Mouse (Mus musculus) frontal cortex, adult (tissue): ENCODE data around the gene Rxra.
A peak's percentile ranks its signal among the peaks of the same experiment; 100 is the strongest.

Experiments
- ATAC-seq: cut with Nextera tagmentation; 2 replicates; pipeline ENCODE4 v1.9.2; 2017; ENCODE audit warnings: mild to moderate bottlenecking, moderate library complexity, mixed read lengths; ENCODE audit not compliant: low TSS enrichment

Rxra gene

DNA sequence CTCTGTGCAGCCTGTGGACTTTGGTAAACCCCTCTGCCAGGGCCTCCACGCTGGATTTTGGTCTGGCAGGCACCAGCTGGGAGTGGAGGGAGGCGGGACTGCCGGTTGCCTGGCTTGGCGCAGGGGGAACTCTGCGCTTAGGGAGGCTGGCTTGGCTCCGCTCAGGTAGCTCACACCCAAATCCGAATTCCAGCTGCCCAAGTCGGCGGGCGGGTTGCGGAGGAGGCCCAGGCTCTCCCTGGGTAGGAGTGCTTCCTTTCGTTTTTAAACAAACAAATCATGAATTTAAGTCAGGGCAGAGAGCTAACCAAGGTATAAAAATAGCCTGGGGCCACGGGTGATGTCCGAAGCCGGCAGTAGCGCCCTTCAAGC lies at the start of gene Rxra:
TSS of gene Rxra (plus strand) at position 335 of the 372 bp plus-strand sequence.
- peak; percentile 31; the same call in 1 of the 2 replicates for ATAC-seq

DNA sequence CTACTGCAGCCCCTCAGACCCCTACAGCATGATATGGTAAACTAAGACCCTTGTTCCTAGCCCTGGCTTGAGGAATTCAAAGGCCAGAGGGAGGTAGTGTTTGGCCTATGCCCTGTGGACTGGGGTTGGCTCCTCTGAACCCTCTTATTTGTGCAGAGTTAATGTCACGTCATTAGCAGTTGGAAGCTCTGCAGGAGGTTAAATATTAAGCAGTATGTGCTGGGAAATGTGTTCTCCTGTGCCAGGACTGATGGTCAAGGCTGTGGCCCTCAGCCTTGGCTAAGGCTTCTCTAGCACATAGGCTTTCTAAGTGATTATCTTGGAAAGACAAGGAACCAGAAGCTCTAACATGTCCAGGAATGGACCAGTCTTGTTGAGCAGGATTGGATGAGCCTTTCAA lies 49.6 kb upstream of the Rxra start:
- no peak for ATAC-seq

GRCm38 (mm10) chr2:27630601-27631285 lies 45.5 kb upstream of the Rxra start:
- no peak for ATAC-seq

DNA sequence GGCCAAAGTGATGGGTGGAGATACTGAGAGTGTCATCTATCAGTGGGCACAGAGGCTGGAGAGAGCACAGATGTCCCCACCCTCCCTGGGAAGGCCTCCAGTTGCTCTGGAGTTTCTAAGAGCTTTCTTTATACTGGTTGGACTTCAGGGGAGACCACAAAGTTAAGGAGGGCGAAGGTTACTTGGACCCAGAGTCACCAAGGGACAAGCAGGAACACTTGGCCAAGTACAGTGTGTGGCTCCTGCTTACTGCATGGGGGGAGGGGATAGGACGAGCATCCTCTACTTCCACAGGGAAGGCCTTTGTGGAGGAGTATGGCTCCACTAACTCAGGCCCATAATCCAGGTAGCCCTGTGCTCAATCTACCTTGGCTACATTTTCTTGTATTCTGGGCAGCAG lies 42.8 kb upstream of the Rxra start:
- no peak for ATAC-seq

DNA sequence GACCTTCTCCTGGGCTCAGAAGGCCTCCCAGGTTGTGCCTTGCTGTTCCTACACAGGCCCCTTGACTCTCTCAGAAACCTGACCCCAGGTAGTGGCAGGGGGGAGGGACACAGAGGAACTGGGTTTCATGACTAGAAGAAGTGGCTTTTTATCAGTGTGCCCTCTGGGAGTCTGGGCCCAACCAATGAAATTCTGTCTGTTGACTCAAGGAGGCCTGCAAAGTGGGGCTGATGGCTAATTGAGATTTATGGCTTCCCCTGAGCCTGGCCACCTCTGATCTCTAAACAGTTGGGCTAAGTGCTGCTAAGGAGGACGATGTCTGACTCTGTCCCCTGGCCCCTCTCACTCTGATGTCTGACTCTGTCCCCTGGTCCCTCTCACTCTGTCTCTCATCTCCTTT lies 42.2 kb upstream of the Rxra start:
- ATAC-seq, result no peak

DNA sequence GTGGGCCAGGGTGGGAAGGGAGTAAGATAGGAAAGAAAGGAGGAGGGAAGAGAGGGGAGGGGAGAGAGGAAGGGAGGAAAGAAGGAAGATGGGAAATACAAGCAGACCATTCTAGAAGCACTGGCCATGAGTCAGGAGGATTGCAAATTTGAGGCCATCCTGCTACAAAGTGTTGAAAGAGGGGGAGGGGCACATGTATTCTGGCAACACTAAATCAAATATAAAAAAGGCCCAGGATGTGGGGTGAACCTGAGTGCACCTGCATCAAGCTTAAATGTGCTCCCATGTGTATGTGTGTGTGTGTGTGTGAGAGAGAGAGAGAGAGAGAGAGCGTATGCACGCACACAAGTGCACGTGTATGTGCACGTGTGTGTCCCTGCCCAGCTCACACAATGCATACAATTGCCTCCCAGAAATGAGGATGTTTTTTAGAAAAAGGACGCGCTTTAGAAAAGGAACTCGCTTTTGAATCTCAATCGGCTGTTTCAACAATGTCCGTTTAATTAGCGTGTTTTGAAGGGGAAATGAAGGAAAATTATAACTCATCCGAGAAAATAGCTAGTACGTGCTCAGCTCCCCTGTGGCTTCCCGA lies 41.0 kb upstream of the Rxra start:
- ATAC-seq, result no peak

DNA sequence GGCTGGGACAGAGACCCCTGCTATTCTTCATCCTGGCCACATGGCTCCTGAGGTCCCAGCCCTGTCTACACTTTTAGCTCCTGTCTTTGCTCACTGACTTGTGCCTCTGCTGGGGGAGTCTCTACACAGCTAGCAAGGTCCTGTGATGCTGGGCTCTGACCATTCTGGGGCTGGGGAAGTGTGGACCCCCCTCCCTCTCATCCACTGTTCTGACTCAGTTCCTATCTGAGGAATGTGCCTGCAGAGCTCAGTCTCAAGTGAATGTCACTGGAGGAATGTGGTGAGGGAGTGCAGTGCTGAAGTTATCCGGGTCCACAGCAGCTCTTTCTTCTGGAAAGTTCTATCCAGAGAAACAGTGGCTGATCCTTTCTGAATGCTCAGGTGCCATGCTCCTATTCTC lies 39.4 kb upstream of the Rxra start:
- no peak for ATAC-seq

DNA sequence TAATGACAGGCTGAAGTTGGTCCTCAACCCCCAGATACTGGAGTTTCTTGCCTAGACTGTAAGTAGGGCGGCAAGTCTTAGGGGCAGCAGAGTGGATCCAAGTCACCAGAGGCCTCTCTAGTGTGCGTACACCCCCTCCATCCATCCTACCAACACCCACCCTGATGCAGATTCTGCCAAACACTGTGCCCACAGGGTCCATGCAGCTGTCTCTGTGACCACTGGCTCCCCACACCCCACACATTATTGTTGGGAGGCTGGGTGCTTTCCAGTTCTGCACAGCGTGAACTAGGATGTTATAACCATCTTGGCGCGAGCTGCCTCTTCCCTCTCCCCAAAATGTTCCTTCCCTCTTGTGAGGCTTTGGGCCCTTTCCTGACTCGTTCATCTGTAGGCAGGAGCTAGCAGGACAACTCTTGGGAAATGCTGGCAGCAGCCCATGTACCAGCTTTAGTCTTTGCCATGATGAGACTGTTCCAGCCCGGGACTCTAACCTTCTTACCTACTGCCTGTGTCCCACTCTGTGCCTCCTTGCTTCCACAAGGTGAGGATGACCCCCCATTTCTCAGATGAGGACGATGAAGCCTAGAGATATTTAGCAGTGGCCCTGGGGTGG lies 38.9 kb upstream of the Rxra start:
- ATAC-seq, result peak; percentile 66; the same call in 1 of the 2 replicates

- peak; percentile 72; the same call in 1 of the 2 replicates for ATAC-seq
Measured at GRCm38 (mm10) chr2:27639631-27640334, 36.5 kb upstream of the Rxra start.

DNA sequence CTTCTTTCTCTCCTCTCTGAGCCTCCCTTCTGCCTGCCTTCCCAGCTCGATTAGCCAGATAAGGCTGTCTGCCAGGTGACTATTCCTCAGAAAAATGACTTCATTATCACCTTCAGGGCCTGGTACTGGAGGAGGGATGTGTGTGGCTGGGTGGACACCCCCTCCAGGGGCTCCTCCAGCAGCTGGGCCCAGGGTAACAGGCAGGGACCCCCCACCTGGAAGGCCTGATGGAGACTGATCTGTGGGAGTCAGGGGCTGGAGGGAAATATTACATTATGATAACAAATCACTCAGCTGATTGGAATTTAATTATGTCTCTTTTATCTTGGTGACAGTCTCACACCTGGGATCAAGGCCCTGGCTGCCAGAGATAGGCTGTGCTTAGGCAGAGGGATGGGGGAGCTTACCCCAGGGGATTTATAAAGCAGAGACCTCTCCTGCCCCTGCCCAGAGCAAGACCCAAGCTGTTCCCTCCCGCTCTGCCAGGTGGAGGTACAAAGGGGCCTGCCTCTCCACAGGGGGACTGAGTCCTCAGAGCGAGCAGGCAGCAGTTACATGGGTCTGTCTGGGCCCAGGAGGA lies 35.2 kb upstream of the Rxra start:
- ATAC-seq, result no peak

DNA sequence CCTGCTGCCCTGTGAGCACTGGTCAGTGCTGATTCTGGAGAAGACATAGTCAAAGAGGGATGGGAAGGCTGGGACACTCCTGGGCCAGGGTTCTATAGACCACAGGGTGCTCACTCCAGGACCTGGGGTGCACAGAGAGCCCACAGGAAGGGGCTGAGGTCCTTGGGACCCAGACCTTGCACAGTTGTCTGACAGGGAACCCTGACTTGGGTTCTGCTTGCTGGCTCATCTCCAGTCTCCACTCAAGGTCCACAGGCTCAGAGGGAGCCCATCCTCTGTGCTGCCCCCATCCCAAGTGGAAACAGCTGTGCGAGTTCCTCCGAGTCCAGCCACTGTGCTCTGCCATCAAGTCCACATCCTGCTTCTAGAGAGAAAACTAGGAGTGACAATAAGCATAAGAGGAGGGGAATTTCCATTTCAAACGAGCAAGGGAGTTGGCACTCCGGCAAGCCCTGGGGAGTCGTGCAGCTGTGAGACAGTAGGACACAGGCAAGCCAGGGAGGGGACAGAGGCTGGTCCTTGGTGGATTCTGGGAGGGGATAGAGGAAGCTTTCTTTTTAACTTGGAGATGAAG lies 31.6 kb upstream of the Rxra start:
- ATAC-seq, result no peak

DNA sequence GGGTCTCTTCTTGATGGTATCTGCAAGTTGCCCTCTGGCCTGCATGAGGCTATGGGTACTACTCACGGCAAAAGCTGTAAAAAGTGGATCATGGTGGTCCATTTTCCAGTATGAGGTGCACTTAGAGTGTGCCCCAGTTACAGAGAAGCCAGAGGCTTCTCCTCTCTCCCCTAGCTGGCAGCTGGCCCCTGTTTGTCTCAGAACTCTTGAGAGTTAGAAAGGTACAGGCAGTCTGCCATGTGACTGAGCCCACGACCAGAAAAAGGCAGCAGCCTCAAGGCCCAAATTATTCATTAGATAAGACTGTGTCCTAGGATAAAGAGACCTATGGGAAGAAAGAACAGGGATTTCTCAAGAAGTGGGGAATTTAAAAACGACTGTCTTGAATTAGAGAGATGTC lies 30.8 kb upstream of the Rxra start:
- ATAC-seq, result no peak

- no peak for ATAC-seq
Measured at GRCm38 (mm10) chr2:27649862-27650661, 26.2 kb upstream of the Rxra start.

DNA sequence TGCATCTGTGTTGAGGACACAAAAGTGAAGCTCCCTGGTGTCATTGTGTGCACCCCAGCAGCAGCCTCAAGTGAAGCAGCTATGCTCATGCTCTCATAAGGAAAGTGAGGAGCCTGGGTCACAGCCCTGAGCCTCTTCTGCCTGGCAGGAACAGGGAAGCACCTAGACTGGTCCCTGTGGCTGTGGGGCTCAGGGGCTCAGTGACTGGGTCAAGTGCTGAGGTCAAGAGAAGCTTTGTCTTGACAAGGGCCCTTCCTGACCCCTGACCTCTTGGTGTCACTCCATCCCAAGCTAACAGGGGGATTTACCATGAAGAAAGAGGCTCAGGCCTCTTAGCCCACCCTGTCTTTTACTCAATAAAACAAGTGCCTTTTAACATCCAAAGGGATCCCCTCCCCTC lies 25.2 kb upstream of the Rxra start:
- no peak for ATAC-seq

GRCm38 (mm10) chr2:27653496-27654030 lies 22.7 kb upstream of the Rxra start:
- ATAC-seq, result no peak

- ATAC-seq, result no peak
Measured at GRCm38 (mm10) chr2:27654321-27655232, 21.7 kb upstream of the Rxra start.

DNA sequence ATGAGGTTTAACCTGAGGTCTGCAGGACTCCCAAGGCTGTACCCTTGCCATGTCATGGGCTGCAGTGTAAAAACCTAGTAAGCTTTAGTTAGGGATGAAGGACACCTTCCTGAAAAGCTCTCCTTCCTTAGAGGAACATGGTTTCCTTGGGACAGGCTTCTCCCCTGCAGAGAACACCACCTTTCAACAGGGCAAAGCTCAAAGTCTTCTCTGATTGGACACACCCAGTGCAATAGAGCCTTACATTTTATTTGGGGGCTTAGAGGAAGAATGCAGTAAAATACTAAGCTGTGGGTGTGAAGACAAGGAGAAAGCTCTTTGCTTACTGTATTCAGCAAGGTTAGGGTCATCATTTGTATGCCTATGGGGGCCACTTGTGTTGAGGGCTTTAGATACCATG lies 19.7 kb upstream of the Rxra start:
- no peak for ATAC-seq

DNA sequence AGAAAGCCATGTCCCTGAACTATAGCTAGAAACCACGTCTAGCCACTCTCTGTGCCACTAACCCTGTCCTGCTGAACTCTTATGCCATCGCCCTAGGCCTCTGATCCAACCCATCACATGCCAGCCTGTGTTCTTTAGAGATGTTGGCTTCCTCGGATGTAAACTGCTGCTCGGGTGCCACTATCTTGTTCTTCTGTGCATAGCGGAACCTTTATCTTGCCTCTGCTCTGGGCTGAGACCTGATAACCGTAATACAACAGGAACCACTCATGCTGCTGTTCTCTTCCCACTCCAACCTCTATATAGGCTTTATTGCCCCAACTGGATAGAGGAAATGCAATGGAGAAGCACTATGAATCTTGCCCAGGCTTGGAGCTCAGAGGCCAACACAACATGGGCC lies 11.0 kb upstream of the Rxra start:
- ATAC-seq, result no peak

DNA sequence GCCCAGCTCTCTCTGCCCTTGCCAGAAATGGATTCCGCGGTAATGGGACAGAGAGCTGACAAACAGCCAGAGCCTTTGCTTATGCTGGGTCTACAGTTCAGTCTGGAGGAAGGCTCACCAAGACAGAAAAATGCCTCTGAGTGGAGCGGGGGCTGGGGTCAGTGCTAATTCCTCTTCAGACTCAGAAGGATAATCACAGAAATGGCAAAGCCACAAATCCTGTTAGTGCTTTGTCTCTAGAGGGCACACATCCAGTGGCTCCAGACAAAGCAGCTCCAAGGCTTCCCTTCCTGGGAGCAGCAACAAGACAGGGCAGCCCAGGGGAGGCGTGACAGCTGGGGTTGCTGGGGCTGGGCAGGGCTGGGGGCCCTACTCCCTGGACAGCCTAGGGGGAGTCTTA lies 9.5 kb upstream of the Rxra start:
- no peak for ATAC-seq

DNA sequence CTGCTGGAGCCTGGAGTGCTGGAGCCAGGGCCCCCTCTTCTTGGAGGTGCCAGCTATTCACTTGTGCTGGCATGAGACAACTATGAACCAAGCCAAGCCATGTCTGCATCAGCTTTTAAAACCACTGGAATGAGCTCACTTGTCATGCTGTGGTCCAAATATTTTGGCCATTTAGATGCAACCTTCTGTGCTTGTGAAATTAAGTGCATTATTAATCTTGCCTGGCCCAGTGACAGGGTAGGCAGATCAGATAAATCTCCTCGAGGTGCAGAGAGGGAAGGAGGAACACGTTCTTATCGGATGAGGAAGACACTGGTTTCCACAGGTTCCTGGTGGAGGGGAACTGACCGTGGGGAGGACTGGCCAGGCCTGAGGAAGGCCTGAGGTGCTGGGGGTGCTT lies 8.6 kb upstream of the Rxra start:
- no peak for ATAC-seq
